Mouse (Mus musculus): ENCODE measurements around the gene Gm7247.
"Not testable (repeated sequence)": the region's sequence is repeated elsewhere in the genome, so short reads cannot be mapped to it uniquely, and the experiment has no call there.

- TF ChIP-seq CTCF (conservative IDR thresholded peaks at IDR 0.05; ENCODE audit: insufficient read depth, insufficient read length, low read depth, low read length); POLR2A (IDR thresholded peaks at IDR 0.05; ENCODE audit: low read depth, low read length): not testable (repeated sequence)
These were observed 68.6 kb downstream of the Gm7247 start for GRCm38 (mm10) chr14:51430138-51430537.
